Mouse (Mus musculus): ENCODE data around the gene Lsm14b. TPM values are rescaled to one million over a fixed set of nuclear protein-coding genes. Genes with fewer than 3 reads are reported as not detected.

Gene Lsm14b
- total and polyA plus RNA-seq, 3 experiments: 34.2 to 44.4 TPM; not detected in 1

DNA sequence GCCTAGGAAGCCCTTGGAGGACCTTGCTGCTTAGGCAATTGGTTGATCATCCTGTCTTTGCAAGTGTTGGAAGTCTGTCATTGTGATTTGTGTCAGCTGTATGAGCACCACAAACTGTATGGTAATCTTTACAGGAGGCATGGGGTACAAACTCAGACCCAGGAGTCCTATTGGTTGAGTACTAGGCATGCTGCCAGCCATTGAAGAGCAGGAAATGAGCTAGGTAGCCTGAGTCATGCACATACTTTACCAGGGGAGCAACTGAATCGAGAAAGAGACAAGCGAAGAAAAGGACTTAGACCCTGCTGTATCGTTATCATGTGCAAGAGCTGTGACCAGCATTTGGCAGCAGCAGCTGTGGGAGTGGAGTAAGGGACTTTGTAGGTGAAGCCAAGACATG lies 8.1 kb downstream of the Lsm14b start:
- peak; percentile 91 for DNase-seq (ENCODE audit: low read depth, low spot score)
- TF ChIP-seq SMC3 (IDR thresholded peaks at IDR 0.05; ENCODE audit: low read depth, low read length): no peak
- TF ChIP-seq ETS1 (IDR thresholded peaks at IDR 0.05; ENCODE audit: low read depth, low read length): peak; percentile 66
- TF ChIP-seq GATA1 (IDR thresholded peaks at IDR 0.05; ENCODE audit: low read depth, low read length): 0 out of 2 replicates have a peak, but pooled peaks have one; percentile 9
- TF ChIP-seq MXI1 (IDR thresholded peaks at IDR 0.05; ENCODE audit: low read depth, low read length): peak; percentile 35
- peak in 1 of 2 experiments; percentile 17; a peak in 1 of 4 replicates for TF ChIP-seq EP300 (IDR thresholded peaks at IDR 0.05; ENCODE audit: low read depth in 1 of 2, low read length in 2 of 2)
- TF ChIP-seq NELFE (IDR thresholded peaks at IDR 0.05; ENCODE audit: low read depth, low read length): no peak
- no peak for TF ChIP-seq USF1 (IDR thresholded peaks at IDR 0.05; ENCODE audit: low read depth, low read length)
- TF ChIP-seq MAFK (IDR thresholded peaks at IDR 0.05; ENCODE audit: borderline replicate concordance, low read depth, low read length): no peak
- no peak for TF ChIP-seq GABPA (IDR thresholded peaks at IDR 0.05; ENCODE audit: low read depth, low read length)
- TF ChIP-seq SIN3A (IDR thresholded peaks at IDR 0.05; ENCODE audit: low read length): peak; percentile 75; the same call in 1 of the 2 replicates
- no peak for TF ChIP-seq ZKSCAN1 (IDR thresholded peaks at IDR 0.05; ENCODE audit: low read depth, low read length)
- TF ChIP-seq MAX (IDR thresholded peaks at IDR 0.05; ENCODE audit: low read length): peak; percentile 32; the same call in 1 of the 2 replicates
- no peak for TF ChIP-seq MAZ (IDR thresholded peaks at IDR 0.05; ENCODE audit: low read depth, low read length)
- H3K27ac ChIP-seq (ENCODE audit: control insufficient read depth, low read depth, low read length): peak overlapping the region; percentile 56; the same call in 1 of the 2 replicates
- H3K9me3 ChIP-seq (replicated peaks; ENCODE audit: insufficient read depth, low read length): no peaks in the 10 kb centered on the region
- H3K9ac ChIP-seq (ENCODE audit: control insufficient read depth, low read depth, low read length, poor library complexity, severe bottlenecking): no peak overlapping the region
- H3K79me2 ChIP-seq (ENCODE audit: control insufficient read depth, insufficient read depth, low read length, poor library complexity): peaks cover 2% of the 10 kb centered on the region; the same call in 1 of the 2 replicates
- peaks cover 19 to 26% of the 10 kb centered on the region in 2 experiments for H3K36me3 ChIP-seq (ENCODE audit: control insufficient read depth in 1 of 2, insufficient read depth in 2 of 2, low read length in 2 of 2)
- H3K27me3 ChIP-seq (ENCODE audit: control insufficient read depth in 1 of 2, insufficient read depth in 2 of 2, low read length in 2 of 2): no peaks in the 10 kb centered on the region
- H3K4me1 ChIP-seq (ENCODE audit: control insufficient read depth in 1 of 2, insufficient read depth in 2 of 2, low read length in 2 of 2): peaks cover 0 to 17% of the 10 kb centered on the region in 2 experiments; a peak in 2 of 4 replicates
- H3K4me3 ChIP-seq (ENCODE audit: control insufficient read depth in 1 of 2, insufficient read depth in 1 of 2, low read depth in 2 of 2, low read length in 2 of 2): no peak overlapping the region

- Histone ChIP-seq H3K27me3 (ENCODE audit: control insufficient read depth in 1 of 2, insufficient read depth in 2 of 2, low read length in 2 of 2) (no peaks in the 10 kb centered on the region), H3K4me3 (ENCODE audit: control insufficient read depth in 1 of 2, insufficient read depth in 1 of 2, low read depth in 2 of 2, low read length in 2 of 2) (no peak overlapping the region), H3K36me3 (ENCODE audit: control insufficient read depth in 1 of 2, insufficient read depth in 2 of 2, low read length in 2 of 2) (peaks cover 19 to 26% of the 10 kb centered on the region in 2 experiments), H3K9ac (ENCODE audit: control insufficient read depth, low read depth, low read length, poor library complexity, severe bottlenecking) (no peak overlapping the region), H3K79me2 (ENCODE audit: control insufficient read depth, insufficient read depth, low read length, poor library complexity) (peaks cover 2% of the 10 kb centered on the region), H3K4me1 (ENCODE audit: control insufficient read depth in 1 of 2, insufficient read depth in 2 of 2, low read length in 2 of 2) (peaks cover 0 to 17% of the 10 kb centered on the region in 2 experiments; a peak in 2 of 4 replicates), H3K27ac (ENCODE audit: control insufficient read depth, low read depth, low read length) (no peak overlapping the region), H3K9me3 (replicated peaks; ENCODE audit: insufficient read depth, low read length) (no peaks in the 10 kb centered on the region)
- DNase-seq (ENCODE audit: low read depth, low spot score): no peak
- TF ChIP-seq MEF2A (IDR thresholded peaks at IDR 0.05; ENCODE audit: extremely low read depth, insufficient replicate concordance, low read depth, low read length, poor library complexity, severe bottlenecking): no peak
- no peak for TF ChIP-seq NRF1 (IDR thresholded peaks at IDR 0.05; ENCODE audit: insufficient read depth, low read depth, low read length, poor library complexity, severe bottlenecking)
- no peak for TF ChIP-seq USF2 (IDR thresholded peaks at IDR 0.05; ENCODE audit: borderline replicate concordance in 1 of 2, insufficient read depth in 1 of 2, low read depth in 1 of 2, low read length in 2 of 2)
- TF ChIP-seq CTCF (IDR thresholded peaks at IDR 0.05 in 2 of 3, conservative IDR thresholded peaks at IDR 0.05 in 1 of 3; ENCODE audit: control insufficient read depth in 1 of 3, insufficient read depth in 1 of 3, low read depth in 2 of 3, low read length in 3 of 3, poor library complexity in 1 of 3, severe bottlenecking in 1 of 3): no peak
- TF ChIP-seq TAL1 (IDR thresholded peaks at IDR 0.05; ENCODE audit: low read length): no peak
- no peak for TF ChIP-seq TCF12 (IDR thresholded peaks at IDR 0.05; ENCODE audit: low read depth, low read length)
- TF ChIP-seq POLR2AphosphoS5 (IDR thresholded peaks at IDR 0.05; ENCODE audit: borderline replicate concordance, low read depth, low read length): no peak
- no peak for TF ChIP-seq UBTF (IDR thresholded peaks at IDR 0.05; ENCODE audit: borderline replicate concordance, insufficient read depth, low read depth, low read length)
- TF ChIP-seq ZKSCAN1 (IDR thresholded peaks at IDR 0.05; ENCODE audit: low read depth, low read length): no peak
- no peak for TF ChIP-seq GABPA (IDR thresholded peaks at IDR 0.05; ENCODE audit: low read depth, low read length)
- TF ChIP-seq HCFC1 (IDR thresholded peaks at IDR 0.05; ENCODE audit: low read depth, low read length): no peak
- no peak for TF ChIP-seq BHLHE40 (IDR thresholded peaks at IDR 0.05; ENCODE audit: borderline replicate concordance, low read depth, low read length)
- no peak for TF ChIP-seq MXI1 (IDR thresholded peaks at IDR 0.05; ENCODE audit: low read depth, low read length)
- no peak for TF ChIP-seq SIN3A (IDR thresholded peaks at IDR 0.05; ENCODE audit: low read length)
- no peak for TF ChIP-seq KAT2A (conservative IDR thresholded peaks at IDR 0.05; ENCODE audit: low read depth, low read length)
These were observed 9.2 kb downstream of the Lsm14b start for GRCm38 (mm10) chr2:180033956-180034355.
